Mouse (Mus musculus): ENCODE results near the gene Sars2.

- no peak for TF ChIP-seq CTCF (IDR thresholded peaks at IDR 0.05)
- no peak for TF ChIP-seq EP300 (IDR thresholded peaks at IDR 0.05)
Observed at GRCm38 (mm10) chr7:28781261-28781663, 39.5 kb downstream of the Sars2 start.
